Mouse (Mus musculus): ENCODE data around the gene Pitpnm2.

Pitpnm2 gene

DNA sequence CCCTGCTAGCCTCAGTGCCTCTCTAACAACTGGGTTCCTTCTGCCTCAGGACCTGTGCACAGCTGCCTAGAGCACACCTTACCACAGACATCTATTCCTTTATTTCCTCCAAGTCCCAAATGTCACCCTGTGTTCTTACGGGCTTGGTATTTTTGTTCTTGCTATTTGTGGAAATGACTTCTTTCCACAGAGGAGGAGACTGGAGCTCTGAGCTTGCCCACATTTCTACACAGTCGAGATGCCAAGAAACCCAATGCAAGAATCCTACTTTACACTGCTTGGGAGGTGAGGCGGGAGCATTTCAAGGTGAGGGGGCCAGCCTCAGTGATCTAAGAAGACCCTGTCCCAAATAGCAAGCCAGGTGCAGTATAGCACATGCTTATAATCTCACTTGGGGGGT is 164.0 kb downstream of the Pitpnm2 start:
- no peak for DNase-seq

DNA sequence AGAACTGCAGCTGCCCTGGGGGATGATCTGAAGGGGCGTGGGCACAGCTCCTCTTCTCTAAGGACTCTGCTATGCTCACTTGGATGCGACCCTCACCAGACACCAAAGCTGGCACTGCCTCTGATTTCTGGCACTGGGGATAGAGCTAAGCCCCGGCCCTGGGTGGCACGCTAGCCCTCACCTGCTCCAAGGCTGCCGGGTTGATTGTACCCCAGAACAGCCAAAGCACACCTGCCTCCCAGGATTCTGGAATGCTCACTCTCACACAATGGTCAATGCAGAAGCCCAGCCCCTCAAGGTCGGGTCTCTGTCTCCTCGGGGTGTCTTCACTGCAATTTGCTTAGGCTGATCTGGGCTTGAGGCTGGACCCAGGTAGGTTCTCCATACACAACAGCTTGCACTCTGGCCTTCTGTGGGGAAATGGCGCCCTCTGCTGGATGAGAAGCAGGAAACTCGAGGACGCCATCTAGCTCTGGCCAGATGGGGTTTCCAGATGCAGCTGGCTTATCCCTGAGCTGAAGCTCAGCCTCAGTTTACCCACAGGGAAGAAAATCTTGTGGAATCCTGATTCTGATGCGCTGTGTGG is 164.9 kb downstream of the Pitpnm2 start:
- peak; percentile 84 for DNase-seq

DNA sequence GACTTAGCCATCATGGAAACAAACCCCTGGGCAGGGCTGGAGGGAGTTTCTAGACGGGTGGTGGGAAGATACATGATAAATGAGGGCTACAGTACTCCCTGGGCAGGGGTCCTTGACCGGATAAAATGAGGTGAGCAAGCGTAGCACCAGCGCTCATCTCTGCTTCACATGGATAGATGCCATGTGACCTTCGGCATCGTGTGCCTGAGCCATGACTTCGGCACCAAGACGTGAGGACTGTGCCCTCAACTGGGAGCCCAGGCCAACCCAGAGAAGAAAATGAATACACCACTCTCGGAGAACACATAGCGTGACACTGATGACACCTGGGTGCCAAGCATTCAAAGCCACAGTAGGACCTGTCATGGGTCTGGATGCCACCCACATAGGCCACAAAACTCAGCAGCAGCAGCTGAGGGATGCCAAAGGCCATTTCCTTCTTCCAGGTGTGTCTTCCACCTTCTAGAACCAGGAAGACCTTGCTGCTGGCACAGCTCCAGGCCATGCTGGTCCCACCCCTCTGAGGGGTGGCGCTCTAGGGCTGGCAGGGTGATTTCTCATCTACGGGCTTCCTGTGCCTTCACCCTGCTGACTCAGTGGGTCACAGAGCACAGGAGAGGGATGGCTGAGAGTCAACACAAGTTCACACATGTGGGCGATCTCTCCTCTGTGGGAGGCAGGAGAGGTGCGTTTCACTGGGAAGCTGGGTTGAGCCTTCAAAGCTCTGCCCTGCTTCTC is 165.5 kb downstream of the Pitpnm2 start:
- no peak for DNase-seq

DNA sequence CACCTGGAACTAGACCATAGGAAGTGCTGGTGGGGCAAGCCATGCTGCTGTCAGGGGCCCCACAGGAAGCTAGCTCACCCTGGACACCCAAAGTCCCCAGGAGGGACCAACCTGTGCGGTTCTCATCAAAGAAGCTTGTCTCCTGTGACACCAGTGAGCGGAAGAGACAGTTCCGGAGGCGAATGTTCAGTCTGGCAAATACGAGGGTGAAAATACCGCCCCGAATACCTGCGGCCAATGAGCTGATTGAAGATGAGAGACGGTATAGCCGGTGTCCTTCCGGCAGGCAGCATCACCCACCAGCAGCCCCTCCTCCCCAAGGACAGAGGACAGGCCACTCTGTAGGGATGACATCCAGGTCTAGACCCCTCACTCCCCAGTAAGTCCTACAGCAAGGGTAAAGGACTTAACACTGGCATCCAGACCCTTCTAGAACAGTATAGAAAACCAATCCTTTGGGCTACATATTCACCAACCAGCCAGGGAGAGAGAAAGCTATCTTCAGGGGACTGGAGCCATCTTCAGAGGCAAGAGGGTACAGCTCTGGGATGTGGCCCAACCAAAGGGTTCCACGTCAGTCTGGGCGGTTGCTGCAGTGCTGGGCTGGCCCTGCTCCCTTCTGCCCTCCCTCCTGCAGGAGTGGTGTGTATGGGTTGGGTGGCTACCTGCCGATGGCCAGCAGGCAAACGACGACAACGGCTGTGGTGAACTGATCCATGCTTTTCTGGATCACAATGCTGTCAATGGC is 166.4 kb downstream of the Pitpnm2 start:
- no peak for DNase-seq

DNA sequence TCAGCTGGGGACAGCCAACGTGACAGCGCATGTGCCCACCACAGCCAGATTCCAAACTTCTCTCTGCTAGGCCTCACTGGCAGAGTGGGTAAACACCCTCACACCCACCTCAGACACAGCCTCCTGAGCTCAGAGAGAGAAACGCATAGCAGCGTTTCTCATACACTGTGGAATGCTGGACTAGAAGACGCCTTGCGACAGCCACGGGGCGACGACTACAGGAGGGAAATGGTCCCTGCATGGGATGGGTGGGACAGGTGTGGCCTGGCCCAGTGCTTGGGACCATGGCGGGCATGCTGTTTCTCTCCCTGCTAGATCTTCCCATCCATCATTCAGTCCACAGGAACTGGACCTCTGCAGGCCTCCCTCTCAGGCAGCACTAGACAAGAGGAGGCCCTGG is 167.1 kb downstream of the Pitpnm2 start:
- DNase-seq = no peak

DNA sequence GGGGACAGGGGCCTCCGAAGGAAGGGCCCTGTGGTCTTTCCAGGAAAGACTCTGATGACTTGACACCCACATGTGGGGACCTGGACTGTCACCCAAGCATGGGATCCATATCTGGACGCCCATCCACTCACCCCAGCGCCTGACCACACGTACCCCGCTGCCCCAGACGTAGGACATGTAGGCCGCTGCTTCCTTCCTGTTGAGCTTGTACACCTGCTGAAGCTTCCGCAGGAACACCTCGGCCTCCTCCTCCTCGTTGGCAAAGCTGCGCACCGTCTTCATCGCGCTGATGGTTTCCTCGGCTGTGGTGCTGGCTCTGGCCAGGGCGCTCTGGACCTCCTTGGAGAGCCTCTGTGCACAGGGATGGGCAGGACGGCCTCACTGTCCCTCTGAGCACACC is 169.7 kb downstream of the Pitpnm2 start:
- DNase-seq = no peak

DNA sequence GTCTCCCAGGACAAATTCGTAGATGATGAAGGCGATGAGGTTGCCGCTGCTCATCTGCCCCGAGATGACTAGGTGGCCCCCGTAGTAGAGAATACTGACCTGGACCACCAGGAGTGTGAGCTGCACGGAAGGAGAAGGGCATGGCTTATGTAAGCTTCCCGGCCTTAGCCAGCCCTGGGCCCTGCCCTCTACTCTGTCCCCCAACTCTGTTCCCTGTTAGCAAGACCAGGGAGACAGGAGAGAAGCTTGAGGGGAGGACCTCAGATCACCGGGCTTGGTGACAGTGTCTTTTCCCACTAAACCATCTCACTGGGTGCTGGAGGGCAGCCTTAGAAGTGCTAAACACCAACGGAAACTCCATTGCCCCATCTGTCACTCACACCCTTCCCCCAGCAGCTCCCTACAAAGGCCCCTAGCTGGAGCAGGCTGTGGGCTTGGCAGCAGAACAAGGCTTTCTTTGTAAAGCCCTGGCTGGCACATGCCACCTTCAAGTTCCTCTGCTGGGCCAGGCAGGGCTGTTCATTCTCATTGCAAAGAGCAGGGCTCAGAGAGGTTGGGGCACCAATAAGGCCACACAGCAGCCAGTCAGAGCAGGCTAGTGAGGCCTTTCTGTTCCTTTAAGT is 170.7 kb downstream of the Pitpnm2 start:
- peak; percentile 59 for DNase-seq

DNA sequence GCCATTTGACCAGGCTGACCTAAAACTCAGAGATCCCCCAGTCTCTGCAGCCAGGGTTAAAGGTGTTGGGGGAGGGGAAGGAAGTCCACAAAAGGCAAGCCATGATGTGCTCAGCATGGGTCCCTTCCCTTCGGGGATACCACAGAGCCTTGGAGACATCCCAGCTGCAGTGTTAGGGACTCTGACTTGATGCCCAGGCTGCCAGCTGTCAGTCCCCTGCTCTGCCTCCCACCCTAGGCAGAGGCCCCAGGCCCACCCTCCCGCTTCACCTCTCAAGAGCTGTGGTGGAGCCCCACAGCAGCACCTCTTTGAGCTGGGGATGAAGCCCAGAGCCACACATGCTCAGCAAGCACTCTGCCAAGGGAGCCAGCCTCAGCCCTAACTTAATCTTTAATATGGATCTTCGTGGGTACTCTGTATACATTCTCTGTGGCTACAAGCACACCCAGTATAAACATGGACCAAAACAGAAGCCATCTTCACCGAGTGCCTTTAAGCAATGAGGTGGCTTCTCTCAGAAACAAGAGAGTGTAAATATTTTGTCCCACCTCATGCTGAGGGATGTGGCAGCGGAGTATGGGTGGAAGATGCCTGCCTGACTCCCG is 171.6 kb downstream of the Pitpnm2 start:
- no peak for DNase-seq

DNA sequence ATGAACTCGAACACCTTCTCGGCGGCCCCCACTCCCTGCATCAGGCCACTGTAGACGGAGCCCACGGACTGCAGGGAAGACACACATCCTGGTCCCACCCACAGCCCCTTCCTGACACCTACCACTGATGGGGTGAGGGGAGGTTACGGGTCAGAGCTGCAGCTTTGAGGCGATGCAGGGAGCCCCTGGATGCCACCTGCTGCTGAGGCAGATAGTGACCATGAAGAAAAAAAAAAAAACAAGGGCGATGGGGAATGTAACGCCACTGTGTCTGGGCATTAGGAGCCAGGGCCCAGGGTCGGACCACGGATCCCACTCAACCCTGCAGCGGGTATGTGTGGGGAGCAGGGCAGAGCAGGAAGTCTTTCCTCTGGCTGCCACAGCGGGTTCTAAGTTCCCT is 172.3 kb downstream of the Pitpnm2 start:
- DNase-seq = no peak

DNA sequence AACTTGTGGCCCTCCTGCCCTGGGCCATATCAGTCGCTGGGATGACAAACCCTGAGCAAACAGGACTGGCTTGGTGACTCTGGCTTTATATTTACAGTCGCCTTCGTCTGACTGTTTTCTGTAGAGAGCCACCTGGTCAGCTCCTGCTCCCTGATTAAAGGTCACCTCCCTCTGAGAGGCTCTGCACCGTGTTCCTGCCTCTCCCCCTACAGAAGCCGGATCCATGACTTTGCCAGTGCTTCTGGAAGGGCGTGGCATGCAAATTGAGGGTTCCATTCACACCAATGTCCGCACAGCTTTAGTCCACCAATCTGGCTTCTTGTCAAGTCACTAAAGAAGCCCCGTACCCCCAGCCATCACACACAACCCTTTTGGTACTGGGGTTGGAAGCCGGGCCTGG is 173.0 kb downstream of the Pitpnm2 start:
- no peak for DNase-seq

DNA sequence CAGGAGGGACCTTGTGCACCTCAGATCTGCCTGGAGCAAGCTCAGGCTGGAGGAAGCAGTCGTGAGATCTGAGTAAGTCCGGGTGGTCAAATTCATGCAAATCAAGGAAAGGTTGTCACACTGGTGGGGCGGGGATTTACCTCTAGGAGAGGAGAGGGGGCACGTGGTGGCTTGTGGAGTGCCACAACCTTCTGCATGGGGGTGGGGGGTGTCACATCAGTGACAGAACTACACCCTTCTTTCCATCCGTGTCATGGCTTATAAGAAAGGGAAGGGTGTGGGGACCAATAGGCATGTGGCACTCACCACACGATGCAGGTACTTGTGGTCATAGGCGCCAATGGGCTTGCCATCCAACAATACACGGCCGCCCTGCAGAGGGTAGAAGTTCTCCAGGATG is 173.8 kb downstream of the Pitpnm2 start:
- no peak for DNase-seq

DNA sequence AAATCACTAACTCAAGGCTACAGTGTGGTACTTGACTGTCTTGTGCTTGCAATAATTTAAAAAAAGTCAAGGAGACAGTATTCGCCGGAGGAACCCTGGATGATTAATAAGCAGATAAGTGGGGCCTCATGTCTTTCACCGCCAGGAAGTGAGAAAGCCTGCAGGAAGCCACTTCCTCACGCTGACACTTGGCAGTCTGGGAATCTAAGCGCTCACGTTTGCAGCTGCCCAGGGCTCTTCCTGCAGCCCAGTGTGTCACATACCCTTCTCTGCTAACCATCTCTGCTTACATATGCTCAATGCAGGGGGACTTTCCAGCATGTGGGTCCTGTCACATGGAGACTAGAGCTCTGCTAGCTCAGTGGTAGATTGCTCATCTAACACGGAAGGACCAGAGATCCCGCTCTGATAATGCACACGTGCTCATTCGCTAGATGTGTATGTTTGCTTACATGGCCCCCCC is 174.7 kb downstream of the Pitpnm2 start:
- DNase-seq = no peak

DNA sequence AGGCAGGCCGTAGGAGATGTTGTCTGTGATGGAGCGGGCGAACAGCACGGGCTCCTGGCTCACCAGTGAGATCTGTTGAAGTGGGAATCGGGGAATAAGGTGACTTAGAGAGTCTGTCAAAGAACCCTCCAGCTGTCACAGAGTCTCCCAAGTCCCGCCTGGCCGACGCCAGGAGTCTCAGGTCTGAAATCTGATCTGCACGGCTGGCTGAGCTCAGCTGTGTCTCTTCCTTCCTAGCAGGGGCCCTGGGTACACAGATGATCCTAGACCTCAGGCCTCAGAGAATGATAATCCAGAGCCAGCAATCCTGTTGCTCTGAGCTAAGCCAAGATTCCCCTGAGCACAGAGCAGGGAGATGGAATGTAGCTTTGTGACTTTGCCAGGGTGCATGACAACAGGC is 175.9 kb downstream of the Pitpnm2 start:
- DNase-seq = no peak

DNA sequence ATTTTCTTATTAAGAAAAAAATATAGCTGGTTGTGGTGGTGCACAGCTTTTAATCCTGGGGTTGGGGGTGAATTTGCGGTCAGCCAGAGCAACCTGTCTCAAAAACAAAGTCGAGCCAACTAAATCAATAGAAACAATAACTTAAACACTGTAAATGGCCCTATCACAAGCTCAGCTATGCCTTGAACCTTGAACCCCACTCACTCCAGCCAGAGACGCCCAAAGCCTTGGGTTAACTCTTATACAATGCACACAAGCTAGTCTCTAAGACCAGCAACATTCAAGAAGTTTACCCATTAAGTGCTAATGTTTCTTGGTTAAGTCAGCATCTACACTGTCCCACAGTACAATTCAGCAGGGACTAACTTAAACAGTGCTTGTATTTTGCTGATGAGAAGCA is 179.9 kb downstream of the Pitpnm2 start:
- DNase-seq = no peak

All from cerebellum, adult 9-10 months (tissue).